Mouse (Mus musculus): ENCODE results near the gene Efnb3. TPM values are rescaled to one million over a fixed set of nuclear protein-coding genes. Genes with fewer than 3 reads are reported as not detected.

The Efnb3 gene
- total RNA-seq, 2 experiments from 2014 or later = 77.4 to 98.0 TPM

DNA sequence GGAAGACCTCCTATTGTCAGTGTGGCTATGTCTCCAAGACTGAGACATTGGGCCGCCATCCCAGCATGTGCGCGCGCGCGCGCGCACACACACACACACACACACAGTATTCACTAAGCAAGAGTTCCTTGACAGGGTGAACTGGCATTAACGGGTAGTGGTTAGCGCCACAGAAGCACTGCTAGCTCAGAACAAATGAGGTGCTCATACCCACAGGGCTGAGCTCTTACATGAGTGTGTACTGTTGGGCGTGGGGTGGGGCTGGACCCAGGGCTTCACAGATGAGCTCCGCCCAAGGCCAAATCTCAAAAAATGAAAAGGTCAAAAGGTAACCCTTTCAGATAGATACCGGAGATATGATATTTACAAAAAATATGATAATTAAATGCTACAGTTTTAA is 24.9 kb upstream of the Efnb3 start:
- intact Hi-C loops (cut with DNase I) = no loop called here
- DNase-seq = no peak

DNA sequence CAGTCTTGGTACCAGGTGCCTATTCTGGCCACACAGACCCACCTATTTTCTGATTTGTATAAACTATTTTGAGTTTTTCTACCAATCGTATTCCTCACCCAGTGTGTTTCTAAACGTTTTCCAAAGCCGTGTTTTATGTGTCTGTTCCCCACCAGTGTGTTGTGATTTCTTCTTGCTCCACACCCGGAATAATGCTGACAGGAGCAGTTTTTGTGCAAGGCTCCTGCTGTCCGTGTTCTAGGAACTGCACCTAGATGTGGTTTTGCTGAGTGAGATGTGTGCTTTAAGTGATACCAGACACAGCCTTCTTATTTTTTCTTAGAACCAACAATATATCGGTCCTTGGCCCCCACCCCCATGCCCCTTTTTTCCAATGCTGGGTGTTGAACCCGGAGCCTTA is 24.0 kb upstream of the Efnb3 start:
- intact Hi-C loops (cut with DNase I) = no loop called here
- DNase-seq = no peak

DNA sequence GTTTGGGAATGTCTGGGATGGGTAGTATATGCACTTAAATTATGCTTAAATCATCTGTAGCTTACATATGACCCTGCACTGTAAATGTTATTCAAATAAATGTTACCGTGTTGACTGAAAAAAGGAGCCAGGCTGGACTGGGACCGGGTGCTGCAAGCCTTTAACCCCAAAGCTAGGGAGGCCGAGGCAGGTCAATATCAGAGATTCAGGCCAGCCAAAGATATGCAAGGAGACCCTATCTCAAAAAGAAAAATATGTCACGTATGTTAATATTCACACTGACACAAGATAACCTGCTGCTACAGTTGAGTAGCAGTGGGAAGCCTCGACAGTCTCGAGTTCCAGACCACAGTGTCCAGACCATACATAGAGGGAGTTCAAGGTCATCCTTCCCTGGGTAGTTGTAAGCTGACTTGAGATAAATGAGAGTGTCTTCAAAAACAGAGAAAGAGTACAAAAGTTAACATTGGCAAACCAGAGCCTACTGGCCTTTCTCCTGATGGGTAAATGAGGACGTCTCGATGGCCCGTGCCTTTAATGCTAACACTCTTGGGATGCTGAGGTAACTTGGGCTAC is 22.3 kb upstream of the Efnb3 start:
- no peak for DNase-seq

DNA sequence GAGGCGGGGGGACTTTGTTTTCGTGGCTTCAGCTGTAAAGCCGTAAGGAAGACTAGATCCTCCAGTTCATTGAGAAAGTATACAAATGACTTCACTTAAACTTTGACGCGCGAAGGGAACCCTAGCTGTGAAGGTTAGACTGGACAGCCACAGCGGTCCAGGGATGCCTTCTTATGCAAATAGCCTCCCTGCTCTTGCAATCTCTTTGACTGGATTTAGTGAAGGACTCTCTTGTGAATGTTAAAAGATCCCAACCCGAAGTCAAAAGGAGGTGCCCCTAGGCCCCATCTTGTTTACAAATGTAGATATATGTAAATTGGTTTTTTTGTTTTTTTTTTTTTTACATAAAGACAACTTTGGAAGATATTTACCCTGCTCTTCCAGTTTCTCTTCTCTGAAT is 21.8 kb upstream of the Efnb3 start:
- intact Hi-C loops (cut with DNase I) = loop anchor here (2.0 kb wide), 1 partner anchor 19 kb away; no protein-coding TSS in a partner anchor
- DNase-seq = no peak

More for the DNA sequence above, 22.3 kb upstream of the Efnb3 start:
- intact Hi-C loops (cut with DNase I) = loop anchor here (2.0 kb wide), 1 partner anchor 18 kb away; no protein-coding TSS in a partner anchor

DNA sequence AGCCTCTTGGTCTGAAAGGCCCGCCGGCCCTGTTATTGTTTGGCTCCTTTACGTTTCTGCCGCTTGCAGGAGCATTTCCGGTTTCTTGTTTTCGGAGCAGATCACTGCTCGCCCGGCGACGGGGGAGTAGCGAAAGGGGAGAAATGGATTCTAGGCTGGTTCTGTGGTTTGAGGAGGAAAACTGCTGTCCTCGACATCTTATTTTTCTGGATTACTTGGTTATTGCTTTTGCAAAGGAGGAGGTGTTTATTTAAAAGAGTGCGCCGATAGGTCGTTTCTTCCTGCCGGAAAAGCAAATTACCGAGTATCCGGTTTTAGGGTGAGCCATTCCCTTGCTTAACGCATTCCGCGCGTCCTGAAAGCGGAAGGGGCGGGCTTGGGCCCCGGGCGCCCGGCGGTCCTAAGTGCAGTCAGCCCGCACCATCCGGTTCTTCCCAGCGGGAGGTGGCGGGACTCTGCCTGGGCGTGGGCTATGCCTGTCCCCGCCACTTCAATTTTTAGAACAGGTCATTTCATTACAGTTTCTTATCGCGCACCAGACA is 21.2 kb upstream of the Efnb3 start:
- intact Hi-C loops (cut with DNase I) = no loop called here
- DNase-seq = peak; percentile 89

DNA sequence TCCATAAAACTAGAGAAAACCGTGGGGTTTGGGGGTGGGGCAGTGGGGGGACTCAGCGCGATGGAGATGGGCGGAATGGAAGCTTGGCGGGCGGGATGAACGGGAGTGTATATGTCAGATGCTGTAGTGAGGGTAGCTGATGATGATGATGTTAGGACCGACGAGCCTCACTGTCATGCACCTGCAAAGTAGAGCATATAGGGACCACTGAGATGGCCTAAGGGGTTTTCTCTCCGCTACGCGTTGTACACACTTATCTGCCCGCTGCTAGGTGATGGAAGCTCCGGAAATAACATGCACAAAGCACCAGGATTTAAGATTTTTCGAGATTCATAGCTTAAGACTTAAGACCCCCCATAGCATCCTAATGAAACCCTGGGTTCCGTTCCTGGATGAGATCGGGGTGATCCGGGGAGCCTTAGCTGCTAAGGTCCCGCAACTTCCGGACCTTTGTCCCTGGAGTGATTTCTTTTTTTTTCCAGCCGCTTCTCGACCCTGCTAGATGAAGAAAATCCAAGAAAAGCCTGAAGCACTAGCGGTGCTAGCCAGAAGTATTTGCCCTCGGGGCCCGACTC is 20.7 kb upstream of the Efnb3 start:
- intact Hi-C loops (cut with DNase I) = no loop called here
- DNase-seq = no peak

DNA sequence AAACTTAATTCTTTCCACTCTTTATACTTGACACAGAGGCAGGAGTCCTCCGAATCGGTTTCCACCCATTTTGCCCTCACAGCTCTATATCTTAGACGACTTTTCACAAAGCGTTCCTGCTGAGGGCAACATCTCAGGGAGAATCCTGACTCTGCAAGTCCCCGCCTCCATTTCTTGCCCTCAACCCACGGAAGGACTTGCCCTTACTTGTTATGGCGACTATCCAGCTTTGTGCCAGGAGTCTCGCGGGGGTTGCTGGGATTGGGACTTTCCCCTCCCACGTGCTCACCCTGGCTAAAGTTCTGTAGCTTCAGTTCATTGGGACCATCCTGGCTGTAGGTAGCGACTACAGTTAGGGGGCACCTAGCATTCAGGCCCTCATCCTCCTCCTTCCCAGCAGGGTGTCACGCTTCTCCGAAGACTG is 20.1 kb upstream of the Efnb3 start, which contains the start of the genes Wrap53 and Trp53:
Gene Wrap53, minus strand, starts transcription at position 165 of the 424 bp plus-strand sequence.
Gene Trp53, plus strand, starts transcription at position 269 of the 424 bp plus-strand sequence.
- DNase-seq = peak; percentile 87
- intact Hi-C loops (cut with DNase I) = no loop called here

DNA sequence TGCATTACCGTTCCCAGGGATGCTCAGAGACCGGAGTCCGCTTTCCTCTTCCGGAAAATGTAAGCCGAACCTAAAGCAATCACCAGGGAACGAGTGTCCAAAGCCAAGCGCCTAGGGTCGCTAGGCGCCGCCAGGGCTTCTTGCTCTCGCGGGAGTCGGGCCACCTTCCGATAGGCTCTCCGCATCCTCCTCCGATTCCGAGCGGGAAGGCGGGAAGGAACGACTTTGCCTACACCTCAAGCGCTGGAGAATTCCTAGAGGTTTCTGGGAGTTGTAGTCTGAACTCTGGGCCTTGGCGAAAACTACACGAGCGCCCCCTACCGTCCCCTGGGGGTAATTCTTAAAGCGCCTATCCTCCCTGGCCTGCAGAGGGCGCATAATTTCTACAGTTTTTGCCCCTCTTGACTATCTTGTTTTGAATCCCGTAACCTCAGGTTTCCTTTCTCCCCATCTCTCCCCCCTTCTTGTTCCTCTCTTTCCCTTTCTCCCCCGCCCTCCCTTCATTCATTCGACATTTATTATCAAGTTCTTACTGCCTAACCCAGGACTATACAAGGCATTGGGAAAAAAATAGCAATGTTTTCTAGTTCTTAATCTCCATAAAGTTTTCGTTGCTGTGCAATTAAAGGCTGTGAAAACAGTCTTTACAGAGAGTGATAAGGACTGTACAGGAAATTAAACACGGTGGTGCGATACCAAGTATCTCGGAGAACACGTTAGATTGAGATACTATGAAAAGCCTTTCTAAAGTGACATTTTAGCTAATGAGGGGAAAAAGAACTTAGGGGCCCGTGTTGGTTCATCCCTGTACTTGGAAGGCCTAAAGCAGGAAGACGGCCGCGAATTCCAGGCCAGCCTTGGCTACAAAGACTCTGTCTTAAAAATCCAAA is 19.4 kb upstream of the Efnb3 start:
- intact Hi-C loops (cut with DNase I) = loop anchor here (1.0 to 2.0 kb wide), 2 partner anchors 33 to 35 kb away; no protein-coding TSS in a partner anchor
- peak; percentile 97 to 99 for DNase-seq

DNA sequence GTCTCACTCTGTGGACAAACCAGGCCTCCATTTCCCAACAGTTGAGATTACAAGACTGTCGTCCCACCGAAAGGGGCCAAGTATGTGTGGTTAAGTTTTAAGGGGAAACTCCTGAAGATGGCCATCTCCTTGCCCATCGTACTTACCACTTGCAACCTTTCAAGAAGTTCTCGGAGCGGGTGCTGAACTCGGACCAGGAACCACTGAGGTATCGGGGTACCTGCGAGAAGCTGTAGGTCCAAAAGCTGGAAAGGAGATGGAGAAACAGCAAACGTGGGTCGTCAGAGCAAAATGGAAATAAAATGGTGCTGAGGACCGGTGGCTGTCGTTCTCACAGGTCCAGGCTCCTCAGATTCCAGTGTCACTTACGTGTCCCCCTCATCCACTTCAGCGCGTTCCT is 18.3 kb upstream of the Efnb3 start:
- DNase-seq = no peak
- intact Hi-C loops (cut with DNase I) = loop anchor here (2.0 kb wide), 1 partner anchor 32 kb away; no protein-coding TSS in a partner anchor

DNA sequence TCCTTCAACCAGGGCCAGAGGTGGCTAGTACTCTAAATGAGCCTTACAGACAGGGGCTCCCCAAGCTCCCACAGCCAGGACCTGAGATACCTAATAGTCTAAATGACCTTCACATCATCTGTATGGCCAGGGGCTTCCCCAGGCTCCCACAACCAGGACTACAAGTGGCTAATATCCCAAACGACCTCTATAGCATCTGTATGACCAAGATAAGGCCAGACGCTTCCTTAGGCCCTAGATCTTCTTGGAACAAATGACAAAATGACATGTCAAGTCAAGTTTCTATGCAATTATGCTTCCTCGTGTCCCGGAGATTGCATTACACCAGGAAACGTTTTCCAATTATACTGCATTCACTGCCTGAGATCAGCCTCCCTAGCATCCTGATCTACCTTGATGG is 16.3 kb upstream of the Efnb3 start:
- no peak for DNase-seq
- intact Hi-C loops (cut with DNase I) = no loop called here

DNA sequence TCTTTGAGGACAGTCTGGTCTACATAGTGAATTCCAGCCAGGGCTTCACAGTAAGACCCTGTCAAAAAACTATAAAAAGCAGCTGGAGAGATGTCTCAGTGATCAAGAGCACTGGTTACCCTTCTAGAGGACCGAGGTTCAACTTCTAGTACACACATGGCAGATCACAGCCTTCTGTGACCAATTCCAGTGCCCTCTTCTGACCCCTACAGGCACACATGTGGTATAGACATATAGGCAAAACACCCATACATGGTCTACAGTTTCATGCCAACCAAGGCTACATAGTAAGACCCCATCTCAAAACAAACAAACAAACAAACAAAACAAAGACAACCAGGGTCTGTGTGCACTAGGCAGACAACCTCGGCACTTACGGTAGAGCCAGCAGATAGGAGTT is 15.2 kb upstream of the Efnb3 start:
- intact Hi-C loops (cut with DNase I) = no loop called here
- DNase-seq = no peak

DNA sequence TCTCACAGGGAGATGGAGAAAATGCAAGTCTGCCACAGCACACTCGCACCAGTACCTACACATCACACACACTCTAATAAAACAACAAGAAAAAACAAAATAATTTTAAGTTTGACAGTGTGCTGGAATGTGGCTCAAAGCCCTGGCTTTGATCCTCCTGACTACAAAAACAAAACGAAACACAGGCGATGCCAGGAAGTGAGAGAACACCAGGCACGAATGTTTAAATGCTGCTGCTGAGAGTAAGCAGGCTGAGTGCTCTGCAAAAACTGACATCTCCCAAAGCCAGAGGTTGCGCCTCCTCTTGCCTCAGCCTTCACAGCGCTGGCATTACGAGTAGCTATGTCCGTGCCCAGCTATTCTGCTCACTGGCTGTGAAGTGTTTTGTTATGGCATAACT is 5.1 kb upstream of the Efnb3 start:
- intact Hi-C loops (cut with DNase I) = no loop called here

DNA sequence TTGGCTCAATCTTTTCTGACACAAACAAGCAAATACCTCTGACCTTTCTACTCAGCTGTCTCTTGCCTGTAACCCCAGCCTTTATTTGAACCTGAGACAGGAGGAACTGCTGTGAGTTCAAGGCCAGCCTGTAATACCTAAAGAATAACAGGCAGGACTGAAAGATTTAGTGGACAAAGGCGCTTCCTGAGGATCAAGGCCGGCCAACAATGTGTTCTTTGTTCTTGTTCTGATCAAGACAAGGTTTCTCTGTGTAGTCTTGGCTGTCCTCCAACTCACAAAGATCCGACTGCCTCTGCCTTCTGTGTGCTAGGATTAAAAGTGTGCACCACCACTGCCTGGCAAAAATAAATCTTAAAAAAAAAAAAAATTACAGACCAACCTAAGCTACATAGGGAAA is 4.4 kb upstream of the Efnb3 start:
- intact Hi-C loops (cut with DNase I) = no loop called here

More for the DNA sequence above, 5.1 kb upstream of the Efnb3 start:
- no peak for DNase-seq

DNA sequence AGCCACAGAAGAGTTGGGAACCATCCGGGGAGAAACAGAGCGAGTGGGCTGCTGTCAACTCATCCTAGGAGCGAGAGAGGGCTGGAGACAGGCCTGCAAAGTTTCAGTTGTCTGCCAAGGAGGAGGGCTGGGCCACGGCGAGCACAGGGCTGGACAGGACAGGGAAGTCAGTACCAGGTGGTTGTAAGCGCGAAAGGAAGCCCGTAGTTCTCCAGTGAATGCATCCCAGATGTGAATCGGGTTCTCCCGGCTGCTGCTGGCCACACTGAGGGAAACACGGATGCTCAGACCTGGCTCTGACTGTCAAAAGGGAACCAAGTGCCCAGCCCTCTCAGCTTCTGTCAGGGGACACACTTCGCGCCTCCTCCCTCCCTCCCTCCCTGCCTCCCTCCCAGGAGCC is 3.4 kb upstream of the Efnb3 start:
- intact Hi-C loops (cut with DNase I) = no loop called here
- DNase-seq = no peak

More for the DNA sequence above, 4.4 kb upstream of the Efnb3 start:
- DNase-seq = no peak

DNA sequence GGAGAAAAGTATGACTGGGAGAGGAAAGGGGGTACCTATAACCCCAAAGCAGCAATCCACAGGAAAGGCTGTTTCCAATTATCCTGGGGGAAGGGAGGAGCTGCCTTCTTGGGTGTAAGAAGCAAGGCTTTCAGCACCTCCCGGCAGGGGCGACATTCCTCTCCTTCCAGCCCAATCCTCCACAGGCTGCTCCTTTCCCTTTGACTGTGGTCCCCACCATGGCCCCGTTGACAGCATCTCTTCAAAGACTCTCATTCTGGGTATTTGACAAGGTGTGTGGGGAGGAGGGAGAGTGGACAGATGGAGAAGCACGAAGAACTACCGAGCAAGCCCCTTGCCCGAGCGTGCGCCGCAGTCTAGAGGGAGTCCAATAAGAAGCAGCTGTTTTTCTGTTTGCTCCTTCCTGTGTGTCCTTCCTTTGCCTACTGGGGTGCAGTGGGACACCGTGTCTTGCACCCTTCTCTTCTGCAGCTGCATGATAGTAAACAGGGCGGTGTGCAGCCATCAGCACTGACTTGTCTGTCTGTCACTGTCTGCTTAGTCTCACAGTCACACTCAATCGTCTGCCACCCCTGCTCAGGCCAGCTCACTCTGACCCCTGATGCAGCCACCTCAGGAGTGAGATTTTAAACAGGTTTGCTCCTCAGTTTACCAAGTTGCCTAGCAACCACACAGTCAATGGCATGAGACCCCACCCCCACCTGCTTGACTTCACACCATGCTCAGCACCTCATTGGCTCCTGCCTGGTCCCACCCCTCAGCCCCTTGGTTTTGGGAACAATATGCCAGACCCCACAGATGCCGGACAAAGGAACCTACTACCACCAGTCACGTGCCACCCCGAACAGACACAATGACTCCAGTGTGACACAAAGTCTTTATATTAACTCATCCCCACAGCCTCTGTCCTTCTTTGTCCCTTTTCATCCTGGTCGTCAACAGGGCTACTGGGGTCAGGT is 1.2 kb upstream of the Efnb3 start:
- intact Hi-C loops (cut with DNase I) = no loop called here
- no peak for DNase-seq

DNA sequence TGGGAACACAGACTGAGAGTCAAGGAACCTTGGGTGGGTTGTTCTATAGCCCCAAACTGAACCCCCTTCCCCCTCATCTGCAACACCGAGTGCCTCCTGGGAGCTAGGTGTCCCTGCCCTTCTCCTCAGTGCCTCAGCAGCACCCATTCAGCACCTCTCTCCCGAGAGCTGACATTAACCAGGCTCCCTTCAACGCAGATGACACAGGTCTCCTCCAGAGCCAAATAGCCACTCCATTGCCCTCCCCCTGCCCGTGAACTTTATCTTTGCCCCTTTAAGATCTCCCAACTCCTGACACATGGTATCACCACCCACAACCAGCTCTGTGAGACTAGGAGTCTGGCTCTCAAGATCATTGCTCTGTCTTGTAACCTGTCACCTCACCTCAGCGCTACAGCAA is 822 bp downstream of the Efnb3 start:
- intact Hi-C loops (cut with DNase I) = no loop called here
- DNase-seq = peak; percentile 29 to 37

DNA sequence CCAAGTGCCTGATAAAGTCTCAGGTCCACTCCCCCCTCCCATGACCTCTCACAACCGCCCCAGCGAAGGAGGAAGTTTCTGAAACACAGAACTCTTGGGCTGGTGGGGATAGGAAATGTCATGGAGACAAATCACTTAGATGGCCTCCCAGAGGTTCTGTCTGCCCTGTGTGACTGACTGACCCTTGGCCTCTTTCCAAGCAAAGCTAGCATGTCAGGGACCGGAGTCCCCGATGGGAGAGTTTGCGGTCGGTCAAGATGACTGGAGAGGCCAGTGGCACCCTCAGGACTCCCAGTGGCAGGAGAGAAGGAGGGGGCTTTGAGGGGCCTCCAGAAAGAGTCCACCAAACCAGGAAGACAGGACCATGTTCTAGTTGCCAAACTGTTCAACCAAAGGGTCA is 1.2 kb downstream of the Efnb3 start:
- no peak for DNase-seq
- intact Hi-C loops (cut with DNase I) = no loop called here

DNA sequence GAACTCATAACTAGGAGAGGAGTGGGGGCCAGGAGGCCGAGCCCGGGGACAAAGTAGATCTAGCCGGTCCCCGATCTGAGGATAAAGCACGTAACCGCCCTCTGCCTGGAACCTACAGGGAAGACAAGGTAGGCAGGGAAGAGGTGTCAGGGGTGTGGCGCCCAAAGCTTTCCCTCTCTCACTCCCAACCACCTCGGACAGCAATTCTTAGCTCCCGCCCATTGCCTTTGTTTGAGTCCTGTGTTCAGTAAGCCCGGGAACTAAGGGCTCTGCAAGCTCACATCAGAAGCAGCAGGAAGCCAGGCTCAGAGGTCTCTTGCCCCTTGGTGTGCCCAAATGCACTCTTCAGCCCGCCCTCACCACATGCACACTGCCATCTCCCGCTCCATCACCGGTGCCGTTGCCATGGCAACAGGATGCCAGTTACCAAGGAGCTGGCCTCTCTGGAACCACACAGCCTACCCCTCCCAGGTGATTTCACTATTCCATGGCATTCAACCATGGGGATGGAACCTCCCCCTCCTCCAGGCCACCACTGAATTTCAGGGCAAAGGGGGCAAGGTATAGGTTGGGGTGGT is 2.5 kb downstream of the Efnb3 start:
- DNase-seq = no peak
- intact Hi-C loops (cut with DNase I) = no loop called here

DNA sequence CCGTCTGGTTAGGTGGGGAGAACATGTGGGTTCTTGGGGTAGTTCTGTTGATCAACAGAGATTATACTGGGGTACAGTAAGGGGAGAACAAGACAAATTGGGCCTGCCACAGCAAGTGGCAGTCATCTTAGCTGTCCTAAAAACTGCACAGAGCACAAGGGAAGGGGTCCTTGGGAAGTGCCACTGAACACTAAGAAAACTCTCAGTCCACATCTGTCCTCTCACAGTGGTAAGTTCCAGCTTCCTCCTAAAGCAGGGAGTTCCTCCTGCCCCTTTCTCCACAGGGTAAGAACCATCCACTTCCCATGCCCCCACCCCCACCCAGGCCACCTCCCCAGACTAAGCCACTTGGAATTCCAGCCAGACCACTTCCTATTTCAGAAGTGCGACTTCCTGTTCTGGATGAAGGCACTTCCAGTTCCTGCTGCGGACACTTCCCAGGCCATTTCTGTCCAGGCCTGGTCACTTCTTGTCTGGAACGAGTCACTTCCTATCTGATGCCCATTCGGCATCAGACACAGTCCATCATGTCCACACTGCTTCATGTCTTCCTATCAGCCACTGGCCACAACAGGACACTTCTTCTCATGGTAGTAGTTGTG is 5.4 kb downstream of the Efnb3 start:
- DNase-seq = no peak
- intact Hi-C loops (cut with DNase I) = no loop called here
